Mouse (Mus musculus) left cerebral cortex, adult 8-10 months (tissue): ENCODE results near the gene Prdx4. TPM values are rescaled to one million over a fixed set of nuclear protein-coding genes. Genes with fewer than 3 reads are reported as not detected.
"Not testable (repeated sequence)": the region's sequence is repeated elsewhere in the genome, so short reads cannot be mapped to it uniquely, and the experiment has no call there.

Source experiments
- DNase-seq, 2 experiments: peaks; one replicate each; pipeline ENCODE4 v3.0.0; 2022; ENCODE audit warnings: low spot score in 2 of 2
- total RNA-seq, 4 experiments: library from RNA; stranded (reverse); gene quantifications; 2 replicates each; pipeline ENCODE4 v1.2.4; 2022

Gene Prdx4
- 10 to 100 TPM; 22.2 to 33.0 (median 28.7) TPM for total RNA-seq

GRCm38 (mm10) chrX:155340654-155341053 lies at the start of gene Prdx4:
Gene Prdx4, minus strand, starts transcription at chrX:155340754.
- DNase-seq = no peak

GRCm38 (mm10) chrX:155376538-155376937 lies 36.0 kb upstream of the Prdx4 start:
- DNase-seq = no peak

- no peak for DNase-seq
Observed at GRCm38 (mm10) chrX:155375458-155375857, 34.9 kb upstream of the Prdx4 start.

- not testable (repeated sequence) for DNase-seq
Observed at GRCm38 (mm10) chrX:155370110-155370509, 29.6 kb upstream of the Prdx4 start.

GRCm38 (mm10) chrX:155365095-155365494 lies 24.5 kb upstream of the Prdx4 start:
- no peak for DNase-seq

- no peak for DNase-seq
Observed at GRCm38 (mm10) chrX:155346249-155346648, 5.7 kb upstream of the Prdx4 start.

- peak; percentile 54 to 61 for DNase-seq
Observed at GRCm38 (mm10) chrX:155337905-155338721, 2.4 kb downstream of the Prdx4 start.

- DNase-seq = no peak
Observed at GRCm38 (mm10) chrX:155337567-155337904, 3.0 kb downstream of the Prdx4 start.

GRCm38 (mm10) chrX:155318005-155318404 lies 22.5 kb downstream of the Prdx4 start:
- DNase-seq = no peak

GRCm38 (mm10) chrX:155306390-155306789 lies 34.2 kb downstream of the Prdx4 start:
- DNase-seq = no peak

GRCm38 (mm10) chrX:155280427-155281044 lies 60.0 kb downstream of the Prdx4 start:
- DNase-seq = no peak

- no peak for DNase-seq
Observed at GRCm38 (mm10) chrX:155278483-155278882, 62.1 kb downstream of the Prdx4 start.

Other genes starting within 250 kb of the Prdx4 start
- gene Magea2, start 247.1 kb downstream of the Prdx4 start, total RNA-seq = not detected
- not detected for gene Cldn34b2, start 212.3 kb downstream of the Prdx4 start, total RNA-seq
- 10 to 100 TPM; 61.6 to 76.5 (median 70.6) TPM for gene Sat1, start 124.3 kb downstream of the Prdx4 start, total RNA-seq
- gene Acot9, start 78.3 kb downstream of the Prdx4 start, total RNA-seq = 10 to 100 TPM; 20.6 to 24.8 (median 22.9) TPM